Mouse (Mus musculus) layer of hippocampus, adult 8-10 months (tissue): ENCODE data around the gene Pgk1. TPM values are rescaled to one million over a fixed set of nuclear protein-coding genes. Genes with fewer than 3 reads are reported as not detected.
"Not testable (repeated sequence)": the region's sequence is repeated elsewhere in the genome, so short reads cannot be mapped to it uniquely, and the experiment has no call there.

ENCODE experiments used
- DNase-seq, 2 experiments: peaks; one replicate each; pipeline ENCODE4 v3.0.0; 2022; ENCODE audit warnings: low spot score in 2 of 2
- total RNA-seq, 4 experiments: library from RNA; stranded (reverse); gene quantifications; 2 replicates each; pipeline ENCODE4 v1.2.4; 2022

Pgk1 gene
- 100 to 1,000 TPM; 431 to 479 (median 458) TPM for total RNA-seq

DNA sequence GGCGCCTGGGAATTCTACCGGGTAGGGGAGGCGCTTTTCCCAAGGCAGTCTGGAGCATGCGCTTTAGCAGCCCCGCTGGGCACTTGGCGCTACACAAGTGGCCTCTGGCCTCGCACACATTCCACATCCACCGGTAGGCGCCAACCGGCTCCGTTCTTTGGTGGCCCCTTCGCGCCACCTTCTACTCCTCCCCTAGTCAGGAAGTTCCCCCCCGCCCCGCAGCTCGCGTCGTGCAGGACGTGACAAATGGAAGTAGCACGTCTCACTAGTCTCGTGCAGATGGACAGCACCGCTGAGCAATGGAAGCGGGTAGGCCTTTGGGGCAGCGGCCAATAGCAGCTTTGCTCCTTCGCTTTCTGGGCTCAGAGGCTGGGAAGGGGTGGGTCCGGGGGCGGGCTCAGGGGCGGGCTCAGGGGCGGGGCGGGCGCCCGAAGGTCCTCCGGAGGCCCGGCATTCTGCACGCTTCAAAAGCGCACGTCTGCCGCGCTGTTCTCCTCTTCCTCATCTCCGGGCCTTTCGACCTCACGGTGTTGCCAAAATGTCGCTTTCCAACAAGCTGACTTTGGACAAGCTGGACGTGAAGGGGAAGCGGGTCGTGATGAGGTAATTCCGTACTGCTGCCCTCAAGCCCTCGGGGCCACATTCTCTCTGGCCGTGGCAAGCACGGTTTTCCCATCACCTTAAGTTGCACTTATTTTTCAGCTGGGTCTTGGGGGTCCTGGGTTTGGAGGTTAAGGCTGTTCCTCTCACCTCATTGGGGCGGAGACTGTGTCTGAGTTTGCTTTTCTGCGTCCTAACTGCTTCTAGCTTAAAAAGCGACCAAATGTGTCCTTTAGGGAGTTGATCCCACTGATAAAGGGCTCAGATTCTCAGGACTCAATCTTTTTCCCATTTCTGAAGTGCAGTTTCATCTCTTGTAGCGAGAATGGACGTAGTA, at the start of gene Pgk1:
Pgk1 (plus strand) TSS at position 388 of the 937 bp plus-strand sequence.
- DNase-seq = peak; percentile 91 to 92

GRCm38 (mm10) chrX:106139309-106140070, 47.4 kb upstream of the Pgk1 start:
- DNase-seq = no peak

GRCm38 (mm10) chrX:106142936-106143335, 44.0 kb upstream of the Pgk1 start, which contains the start of gene Tlr13:
Gene Tlr13 (plus strand): TSS chrX:106143204.
- no peak for DNase-seq

DNA sequence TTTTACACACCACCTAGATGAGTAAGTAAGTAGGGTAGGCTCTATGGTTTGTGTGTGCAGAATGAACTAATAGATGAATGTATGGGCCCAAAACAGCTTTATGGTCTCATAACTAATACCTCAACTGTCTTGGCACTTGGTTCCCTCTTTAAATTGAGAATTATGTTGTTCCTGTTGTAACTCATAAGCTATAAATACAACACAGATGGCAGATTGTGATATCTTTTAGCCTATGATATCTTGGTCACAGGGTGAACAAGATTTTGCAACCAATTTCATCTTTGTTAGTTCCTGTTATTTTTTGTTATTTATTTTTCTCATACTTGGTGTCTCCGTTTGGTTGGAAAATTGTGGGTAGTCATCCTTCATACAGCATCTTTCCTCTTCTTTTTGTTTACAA, 38.7 kb upstream of the Pgk1 start:
- DNase-seq = no peak

DNA sequence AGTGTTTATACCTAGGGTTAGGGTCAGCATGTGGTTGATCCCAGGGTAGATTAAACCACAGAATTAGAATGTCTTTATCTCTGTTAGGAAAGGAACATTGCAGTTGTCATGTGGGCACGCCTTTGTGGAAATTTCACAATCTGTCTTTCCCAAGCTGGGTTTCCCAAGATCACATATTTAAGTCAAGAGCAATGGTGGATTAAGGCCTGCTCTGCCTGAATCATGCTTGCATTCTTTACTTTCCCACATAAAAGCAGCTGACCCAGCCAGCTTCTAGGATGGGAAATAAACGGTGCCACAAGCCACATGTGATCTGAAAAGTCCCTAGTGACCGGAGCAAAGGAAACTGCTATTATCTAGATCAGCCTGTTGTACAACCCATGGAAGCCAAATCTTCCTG, 37.4 kb upstream of the Pgk1 start:
- DNase-seq = no peak

DNA sequence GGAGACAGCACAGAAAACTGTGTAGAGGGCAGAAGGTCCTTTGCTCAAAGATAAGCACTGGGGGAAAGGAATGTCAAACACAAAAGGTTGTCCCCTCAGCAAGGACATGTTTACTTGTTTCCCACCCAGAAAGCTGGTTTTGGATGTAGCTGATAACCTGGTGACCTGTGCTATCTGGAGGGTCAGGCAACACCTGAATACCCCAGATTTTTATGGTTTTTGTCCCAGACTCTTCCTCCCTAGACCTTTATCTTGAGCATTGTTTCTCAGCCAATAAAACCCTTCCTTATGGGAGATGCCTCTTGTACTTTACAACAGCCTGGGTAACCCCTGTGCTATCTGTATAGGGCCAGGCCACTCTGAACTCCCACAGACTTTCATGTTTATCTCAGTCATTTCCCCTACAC, 32.7 kb upstream of the Pgk1 start:
- no peak for DNase-seq

- DNase-seq = no peak
These were observed 31.0 kb upstream of the Pgk1 start for GRCm38 (mm10) chrX:106155892-106156291.

DNA sequence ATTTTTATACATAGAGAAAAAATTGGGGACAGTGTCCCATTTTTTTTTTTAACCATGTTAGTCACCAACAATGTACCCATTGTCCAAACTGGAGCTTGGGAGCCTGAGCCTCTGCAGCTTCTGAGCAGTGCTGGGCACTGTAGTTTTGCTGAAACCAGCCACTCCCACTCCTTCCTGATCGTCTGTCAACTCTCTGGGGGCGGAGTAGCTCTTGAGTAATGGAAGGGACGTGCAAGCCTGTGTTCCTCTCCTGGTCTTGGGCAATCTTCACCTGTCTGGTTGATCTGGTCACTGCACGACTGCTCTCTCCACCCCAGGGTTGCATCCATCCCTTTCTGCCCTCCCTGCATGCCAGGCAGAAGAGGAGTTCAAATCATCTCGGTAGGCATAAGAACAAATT, 22.9 kb upstream of the Pgk1 start:
- no peak for DNase-seq

GRCm38 (mm10) chrX:106164555-106164954, 22.3 kb upstream of the Pgk1 start:
- no peak for DNase-seq

- no peak for DNase-seq
These were observed 21.8 kb upstream of the Pgk1 start for GRCm38 (mm10) chrX:106165089-106165488.

- DNase-seq = peak; percentile 36 to 72
These were observed 15.6 kb upstream of the Pgk1 start for GRCm38 (mm10) chrX:106171106-106171852.

DNA sequence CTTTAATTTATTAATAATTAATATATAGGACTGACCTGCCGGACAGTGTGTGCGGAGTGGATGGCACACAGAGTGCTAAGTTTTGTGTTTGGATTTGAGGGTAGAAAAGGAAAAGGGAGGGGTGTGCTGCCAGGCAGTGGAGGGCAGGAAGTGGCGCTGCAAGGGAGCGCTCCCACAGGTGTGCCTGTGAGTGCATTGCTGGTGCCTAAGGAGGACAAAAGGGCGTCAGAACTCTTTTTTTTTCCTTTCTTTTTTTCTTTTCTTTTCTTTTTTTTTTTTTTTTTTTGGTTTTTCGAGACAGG, 15.1 kb upstream of the Pgk1 start:
- DNase-seq = no peak

- DNase-seq = no peak
These were observed 10.6 kb upstream of the Pgk1 start for GRCm38 (mm10) chrX:106176331-106176730.

- no peak for DNase-seq
These were observed 2.6 kb upstream of the Pgk1 start for GRCm38 (mm10) chrX:106184279-106184678.

DNA sequence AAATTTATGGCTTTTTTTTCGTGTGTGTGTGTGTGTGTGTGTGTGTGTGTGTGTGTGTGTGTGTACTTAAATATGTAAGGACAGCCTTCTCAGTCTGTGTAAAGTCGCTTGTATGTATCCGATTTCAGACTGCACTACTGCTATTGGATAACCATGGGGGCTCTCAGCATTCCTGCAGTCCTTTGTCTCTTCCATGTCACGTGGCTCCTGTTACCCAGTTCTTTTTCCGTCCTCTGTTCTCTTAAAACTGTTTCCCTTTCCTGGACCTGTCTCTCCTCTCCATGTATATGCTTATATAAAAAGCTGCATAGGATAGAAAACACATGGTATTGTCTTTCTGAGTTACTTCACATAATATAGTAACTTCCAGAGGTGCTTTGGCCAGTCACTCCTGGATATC, 1.2 kb upstream of the Pgk1 start:
- DNase-seq = no peak

GRCm38 (mm10) chrX:106187737-106188136, 837 bp downstream of the Pgk1 start:
- no peak for DNase-seq

DNA sequence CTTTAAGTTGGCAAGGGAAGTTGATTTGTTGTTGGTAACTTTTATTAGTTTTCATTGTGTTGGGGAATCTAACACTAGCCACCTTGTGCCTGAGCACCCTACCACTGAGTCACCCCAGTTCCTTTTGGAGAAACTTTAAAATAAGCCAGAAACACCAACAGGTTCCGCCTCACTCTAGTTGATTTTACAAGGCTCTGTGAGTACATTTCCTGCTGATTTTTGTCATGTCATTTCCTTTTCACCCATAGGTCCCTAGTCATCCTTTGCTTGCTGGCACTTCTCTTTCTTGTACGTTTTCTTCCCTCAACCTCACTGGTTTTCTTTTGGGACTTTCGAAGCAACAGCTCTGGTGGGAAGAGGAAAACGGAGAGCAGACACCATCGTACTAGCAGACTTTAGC, 2.5 kb downstream of the Pgk1 start:
- no peak for DNase-seq

DNA sequence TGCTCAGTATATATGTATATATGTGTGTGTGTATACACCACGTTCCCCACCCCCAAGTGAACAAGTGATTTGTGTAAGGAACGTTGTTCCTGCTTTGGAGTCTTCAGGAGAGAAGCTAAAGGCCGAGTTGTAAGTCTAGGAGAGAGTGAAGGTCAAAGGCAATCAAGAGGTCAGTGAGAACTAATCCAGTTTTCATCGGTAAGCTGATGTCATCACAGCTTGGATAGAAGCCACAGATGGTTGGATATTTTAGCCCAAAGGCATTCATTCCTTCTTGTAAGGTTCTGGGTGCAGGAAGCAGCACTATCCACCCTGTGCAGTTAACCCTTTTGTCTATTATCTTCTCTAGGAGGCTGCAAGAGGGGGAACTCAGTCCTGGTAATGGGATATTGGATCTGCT, 3.2 kb downstream of the Pgk1 start:
- no peak for DNase-seq

DNA sequence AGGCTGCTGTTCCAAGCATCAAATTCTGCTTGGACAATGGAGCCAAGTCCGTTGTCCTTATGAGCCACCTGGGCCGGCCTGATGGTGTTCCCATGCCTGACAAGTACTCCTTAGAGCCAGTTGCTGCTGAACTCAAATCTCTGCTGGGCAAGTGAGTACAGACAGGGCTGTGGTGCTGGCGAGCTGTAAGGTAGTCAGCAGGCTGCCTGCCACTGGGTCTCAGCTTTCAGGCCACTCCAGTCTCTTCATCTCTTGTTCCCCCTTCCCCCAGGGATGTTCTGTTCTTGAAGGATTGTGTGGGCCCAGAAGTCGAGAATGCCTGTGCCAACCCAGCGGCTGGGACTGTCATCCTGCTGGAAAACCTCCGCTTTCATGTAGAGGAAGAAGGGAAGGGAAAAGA, 7.5 kb downstream of the Pgk1 start:
- not testable (repeated sequence) for DNase-seq

GRCm38 (mm10) chrX:106197308-106197707, 10.4 kb downstream of the Pgk1 start:
- no peak for DNase-seq

- no peak for DNase-seq
These were observed 12.0 kb downstream of the Pgk1 start for GRCm38 (mm10) chrX:106198904-106199303.

- DNase-seq = no peak
These were observed 22.2 kb downstream of the Pgk1 start for GRCm38 (mm10) chrX:106209100-106209499.
